Mouse (Mus musculus): Measurements from ENCODE around the gene Zfyve28. TPM values are rescaled to one million over a fixed set of nuclear protein-coding genes. Genes with fewer than 3 reads are reported as not detected.

Gene Zfyve28
- total and polyA plus RNA-seq, 3 experiments, result 0.12 to 0.14 TPM; not detected in 1

- Histone ChIP-seq H3K9me3 (replicated peaks; ENCODE audit: insufficient read depth, low read length) (no peaks in the 10 kb centered on the region), H3K27me3 (ENCODE audit: control insufficient read depth in 1 of 2, insufficient read depth in 2 of 2, low read length in 2 of 2) (no peaks in the 10 kb centered on the region), H3K36me3 (ENCODE audit: control insufficient read depth in 1 of 2, insufficient read depth in 2 of 2, low read length in 2 of 2) (no peaks in the 10 kb centered on the region; a peak in 1 of 4 replicates), H3K4me3 (ENCODE audit: control insufficient read depth in 1 of 2, insufficient read depth in 1 of 2, low read depth in 2 of 2, low read length in 2 of 2) (no peak overlapping the region), H3K27ac (ENCODE audit: control insufficient read depth, low read depth, low read length) (no peak overlapping the region), H3K9ac (ENCODE audit: control insufficient read depth, low read depth, low read length, poor library complexity, severe bottlenecking) (no peak overlapping the region), H3K79me2 (ENCODE audit: control insufficient read depth, insufficient read depth, low read length, poor library complexity) (no peaks in the 10 kb centered on the region), H3K4me1 (ENCODE audit: control insufficient read depth in 1 of 2, insufficient read depth in 2 of 2, low read length in 2 of 2) (no peaks in the 10 kb centered on the region)
- TF ChIP-seq ELF1 (IDR thresholded peaks at IDR 0.05; ENCODE audit: low read depth, low read length) (no peak), MAX (IDR thresholded peaks at IDR 0.05; ENCODE audit: low read length) (no peak)
- DNase-seq (ENCODE audit: low read depth, low spot score), result no peak
Observed at GRCm38 (mm10) chr5:34175403-34175694, 112.9 kb downstream of the Zfyve28 start.

DNA sequence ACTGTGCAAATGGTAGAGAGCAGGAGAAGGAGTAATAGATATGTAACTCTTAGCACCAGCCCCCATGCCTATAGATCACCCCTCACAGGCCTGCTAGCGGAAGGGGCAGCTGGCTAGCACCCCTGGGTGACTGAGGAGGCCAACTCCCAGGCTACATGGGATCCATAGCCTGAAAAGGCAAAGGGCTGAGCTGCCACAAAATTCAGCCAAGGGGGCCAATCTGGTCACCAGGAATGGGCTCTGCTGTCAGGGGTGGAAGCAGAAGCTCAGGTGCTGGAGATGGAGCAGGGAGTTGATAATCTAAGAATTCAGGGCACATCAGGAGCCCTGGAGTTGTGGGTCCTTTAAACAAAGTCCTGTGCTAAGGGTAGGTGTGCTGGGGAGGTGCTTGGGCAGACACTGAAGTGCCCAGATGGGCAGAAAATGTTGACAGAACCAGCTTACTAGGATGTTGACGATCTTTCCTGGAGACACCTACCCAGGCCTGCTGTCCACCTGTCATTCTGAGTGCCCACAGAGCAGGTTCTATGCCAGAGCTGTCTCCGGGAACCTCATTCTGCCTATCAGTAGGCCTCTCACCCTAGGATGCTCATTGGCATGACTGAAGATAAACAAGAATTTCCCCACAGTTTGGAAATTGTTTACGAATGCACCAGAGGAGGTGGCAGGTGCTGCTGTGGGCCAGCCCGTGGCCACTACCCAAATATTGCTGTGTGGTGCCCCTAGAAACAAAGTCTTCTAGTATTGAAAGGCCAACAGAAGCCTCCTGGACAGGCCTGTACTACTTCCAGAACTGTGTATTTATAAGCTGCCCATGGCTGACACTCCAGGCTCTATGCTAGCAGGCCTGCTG lies 113.5 kb downstream of the Zfyve28 start:
- H3K9ac ChIP-seq (ENCODE audit: control insufficient read depth, low read depth, low read length, poor library complexity, severe bottlenecking), result no peak overlapping the region
- H3K4me1 ChIP-seq (ENCODE audit: control insufficient read depth in 1 of 2, insufficient read depth in 2 of 2, low read length in 2 of 2), result no peaks in the 10 kb centered on the region; a peak in 1 of 4 replicates
- no peak overlapping the region for H3K4me3 ChIP-seq (ENCODE audit: control insufficient read depth in 1 of 2, insufficient read depth in 1 of 2, low read depth in 2 of 2, low read length in 2 of 2)
- H3K79me2 ChIP-seq (ENCODE audit: control insufficient read depth, insufficient read depth, low read length, poor library complexity), result no peaks in the 10 kb centered on the region
- no peaks in the 10 kb centered on the region for H3K9me3 ChIP-seq (replicated peaks; ENCODE audit: insufficient read depth, low read length)
- DNase-seq (ENCODE audit: low read depth, low spot score), result no peak
- H3K27me3 ChIP-seq (ENCODE audit: control insufficient read depth in 1 of 2, insufficient read depth in 2 of 2, low read length in 2 of 2), result no peaks in the 10 kb centered on the region
- H3K36me3 ChIP-seq (ENCODE audit: control insufficient read depth in 1 of 2, insufficient read depth in 2 of 2, low read length in 2 of 2), result peaks cover 0 to 3% of the 10 kb centered on the region in 2 experiments; a peak in 2 of 4 replicates
- H3K27ac ChIP-seq (ENCODE audit: control insufficient read depth, low read depth, low read length), result no peak overlapping the region
- TF ChIP-seq SIN3A (IDR thresholded peaks at IDR 0.05; ENCODE audit: low read length), result no peak
- no peak for TF ChIP-seq JUND (IDR thresholded peaks at IDR 0.05; ENCODE audit: low read depth, low read length)
- TF ChIP-seq ZC3H11A (IDR thresholded peaks at IDR 0.05; ENCODE audit: low read depth, low read length), result no peak
- no peak for TF ChIP-seq MEF2A (IDR thresholded peaks at IDR 0.05; ENCODE audit: extremely low read depth, insufficient replicate concordance, low read depth, low read length, poor library complexity, severe bottlenecking)
- no peak for TF ChIP-seq BHLHE40 (IDR thresholded peaks at IDR 0.05; ENCODE audit: borderline replicate concordance, low read depth, low read length)
- TF ChIP-seq MAZ (IDR thresholded peaks at IDR 0.05; ENCODE audit: low read depth, low read length), result no peak
- no peak for TF ChIP-seq E2F4 (IDR thresholded peaks at IDR 0.05; ENCODE audit: borderline replicate concordance, low read depth, low read length)
- no peak for TF ChIP-seq USF2 (IDR thresholded peaks at IDR 0.05; ENCODE audit: borderline replicate concordance in 1 of 2, insufficient read depth in 1 of 2, low read depth in 1 of 2, low read length in 2 of 2)
- no peak for TF ChIP-seq NELFE (IDR thresholded peaks at IDR 0.05; ENCODE audit: low read depth, low read length)
- TF ChIP-seq UBTF (IDR thresholded peaks at IDR 0.05; ENCODE audit: borderline replicate concordance, insufficient read depth, low read depth, low read length), result no peak

- H3K4me1 ChIP-seq (ENCODE audit: control insufficient read depth in 1 of 2, insufficient read depth in 2 of 2, low read length in 2 of 2), result no peaks in the 10 kb centered on the region; a peak in 1 of 4 replicates
- H3K36me3 ChIP-seq (ENCODE audit: control insufficient read depth in 1 of 2, insufficient read depth in 2 of 2, low read length in 2 of 2), result peaks cover 0 to 3% of the 10 kb centered on the region in 2 experiments; a peak in 2 of 4 replicates
- H3K9me3 ChIP-seq (replicated peaks; ENCODE audit: insufficient read depth, low read length), result no peaks in the 10 kb centered on the region
- no peaks in the 10 kb centered on the region for H3K27me3 ChIP-seq (ENCODE audit: control insufficient read depth in 1 of 2, insufficient read depth in 2 of 2, low read length in 2 of 2)
- DNase-seq (ENCODE audit: low read depth, low spot score), result no peak
- no peak overlapping the region for H3K27ac ChIP-seq (ENCODE audit: control insufficient read depth, low read depth, low read length)
- H3K4me3 ChIP-seq (ENCODE audit: control insufficient read depth in 1 of 2, insufficient read depth in 1 of 2, low read depth in 2 of 2, low read length in 2 of 2), result no peak overlapping the region
- H3K79me2 ChIP-seq (ENCODE audit: control insufficient read depth, insufficient read depth, low read length, poor library complexity), result peaks cover 2% of the 10 kb centered on the region; the same call in 1 of the 2 replicates
- H3K9ac ChIP-seq (ENCODE audit: control insufficient read depth, low read depth, low read length, poor library complexity, severe bottlenecking), result no peak overlapping the region
- TF ChIP-seq GATA1 (IDR thresholded peaks at IDR 0.05; ENCODE audit: low read depth, low read length) (no peak), USF2 (IDR thresholded peaks at IDR 0.05; ENCODE audit: borderline replicate concordance in 1 of 2, insufficient read depth in 1 of 2, low read depth in 1 of 2, low read length in 2 of 2) (no peak), CTCF (IDR thresholded peaks at IDR 0.05 in 2 of 3, conservative IDR thresholded peaks at IDR 0.05 in 1 of 3; ENCODE audit: control insufficient read depth in 1 of 3, insufficient read depth in 1 of 3, low read depth in 2 of 3, low read length in 3 of 3, poor library complexity in 1 of 3, severe bottlenecking in 1 of 3) (no peak), SIN3A (IDR thresholded peaks at IDR 0.05; ENCODE audit: low read length) (no peak), MYC (IDR thresholded peaks at IDR 0.05; ENCODE audit: low read depth, low read length) (no peak), GABPA (IDR thresholded peaks at IDR 0.05; ENCODE audit: low read depth, low read length) (no peak), KAT2A (conservative IDR thresholded peaks at IDR 0.05; ENCODE audit: low read depth, low read length) (no peak), TCF12 (IDR thresholded peaks at IDR 0.05; ENCODE audit: low read depth, low read length) (no peak), ZKSCAN1 (IDR thresholded peaks at IDR 0.05; ENCODE audit: low read depth, low read length) (no peak), ELF1 (IDR thresholded peaks at IDR 0.05; ENCODE audit: low read depth, low read length) (no peak), MAFK (IDR thresholded peaks at IDR 0.05; ENCODE audit: borderline replicate concordance, low read depth, low read length) (no peak), ETS1 (IDR thresholded peaks at IDR 0.05; ENCODE audit: low read depth, low read length) (no peak), RCOR1 (IDR thresholded peaks at IDR 0.05; ENCODE audit: low read depth, low read length) (no peak), ZC3H11A (IDR thresholded peaks at IDR 0.05; ENCODE audit: low read depth, low read length) (no peak), HCFC1 (IDR thresholded peaks at IDR 0.05; ENCODE audit: low read depth, low read length) (no peak), MYB (IDR thresholded peaks at IDR 0.05; ENCODE audit: low read depth, low read length) (no peak)
Observed at GRCm38 (mm10) chr5:34174021-34174420, 114.2 kb downstream of the Zfyve28 start.

Data from MEL (cell line).